8 mouse cellular contexts compared by ENCODE assay signal in the genomic region with DNA sequence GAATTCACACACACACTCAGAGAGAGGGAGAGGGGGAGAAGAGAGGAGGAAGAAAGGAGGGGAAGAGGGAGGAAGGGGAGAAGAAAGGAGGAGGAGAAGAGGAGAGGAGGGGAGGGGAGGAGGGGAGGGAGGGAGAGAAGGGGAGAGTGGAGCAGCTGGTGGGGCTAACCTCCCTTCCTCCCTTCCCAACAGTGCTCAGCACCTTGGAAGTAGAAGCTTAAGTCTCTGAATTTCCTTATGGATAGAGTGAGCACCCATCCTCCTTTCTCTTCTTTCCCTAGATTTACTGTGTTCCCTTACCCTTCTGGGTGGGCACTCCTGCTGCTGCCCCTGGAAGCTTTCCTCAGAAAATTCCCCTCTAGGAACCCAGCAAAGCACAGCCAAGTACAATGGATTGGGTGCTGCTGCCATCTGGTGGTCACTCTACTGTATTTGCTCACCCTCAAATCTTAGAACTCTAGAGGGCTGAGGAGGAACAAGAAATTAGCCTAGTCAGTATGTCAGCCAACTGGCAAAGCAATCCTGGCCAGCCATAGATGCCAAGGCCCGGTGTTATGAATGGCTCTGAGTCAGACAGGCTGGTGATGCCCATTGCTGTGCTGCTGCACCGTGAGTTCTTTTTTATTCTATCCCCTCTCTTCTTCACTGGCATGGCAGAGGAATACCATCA.
DNase-seq lines count a peak whose midpoint lies in the region; ATAC-seq lines count a peak whose summit lies in the region.
"Not testable (repeated sequence)": the region's sequence is repeated elsewhere in the genome, so short reads cannot be mapped to it uniquely, and the experiment has no call there.

No protein-coding gene starts in this region.

- H3K27me3 ChIP-seq in forebrain, embryonic 13.5 days; kidney, embryonic 15.5 days; liver, embryonic 13.5 days; midbrain, embryonic 12.5 days: not testable (repeated sequence)

- H3K27ac ChIP-seq in forebrain, embryonic 13.5 days; kidney, embryonic 15.5 days; liver, embryonic 13.5 days; midbrain, embryonic 12.5 days (replicated peaks): not testable (repeated sequence)

- H3K9ac ChIP-seq in forebrain, embryonic 13.5 days; kidney, embryonic 15.5 days; liver, embryonic 13.5 days; midbrain, embryonic 12.5 days (replicated peaks): not testable (repeated sequence)

- DNase-seq in adrenal gland, adult (ENCODE audit: inconsistent age in 2 of 2, low spot score in 1 of 2), result peak; percentile 28 to 47
- peak; percentile 60 for DNase-seq in cerebellum, adult 9-11 months
- not testable (repeated sequence) for DNase-seq in liver, embryonic 13.5 days
- DNase-seq in retina, postnatal 1 day, result peak; percentile 13

- H3K4me2 ChIP-seq in forebrain, embryonic 13.5 days; kidney, embryonic 15.5 days; liver, embryonic 13.5 days; midbrain, embryonic 12.5 days (replicated peaks): not testable (repeated sequence)

- H3K36me3 ChIP-seq in forebrain, embryonic 13.5 days (ENCODE audit: poor library complexity, severe bottlenecking); kidney, embryonic 15.5 days; liver, embryonic 13.5 days; midbrain, embryonic 12.5 days: not testable (repeated sequence)

- WGBS in forebrain, embryonic 13.5 days, result 25% methylated on average over 2 of the region's 2 CpGs
- WGBS in kidney, embryonic 15.5 days, result 39% methylated on average over 2 of the region's 2 CpGs
- 22% methylated on average over 2 of the region's 2 CpGs for WGBS in liver, embryonic 13.5 days (ENCODE audit: insufficient replicate concordance)
- 32% methylated on average over 2 of the region's 2 CpGs for WGBS in midbrain, embryonic 12.5 days

- peak; percentile 94 for ATAC-seq in forebrain, embryonic 13.5 days
- peak; percentile 90 to 94 for ATAC-seq in hematopoietic stem cell, adult 5-6 weeks (replicated peaks in 1 of 2; ENCODE audit: insufficient read depth in 1 of 2, low FRiP score in 2 of 2, low TSS enrichment in 1 of 2, low read depth in 1 of 2, poor library complexity in 2 of 2, severe bottlenecking in 2 of 2)
- peak; percentile 60; the same call in 1 of the 2 replicates for ATAC-seq in kidney, embryonic 15.5 days (replicated peaks; ENCODE audit: low FRiP score)
- peak; percentile 48; the same call in 1 of the 2 replicates for ATAC-seq in liver, embryonic 13.5 days (ENCODE audit: low read depth)
- peak; percentile 62 for ATAC-seq in midbrain, embryonic 12.5 days (ENCODE audit: low FRiP score, low read depth)

- not testable (repeated sequence) for H3K9me3 ChIP-seq in forebrain, embryonic 13.5 days (replicated peaks); kidney, embryonic 15.5 days (replicated peaks); liver, embryonic 13.5 days (replicated peaks); midbrain, embryonic 12.5 days

- H3K4me3 ChIP-seq in forebrain, embryonic 13.5 days; kidney, embryonic 15.5 days (replicated peaks); liver, embryonic 13.5 days (replicated peaks); midbrain, embryonic 12.5 days: not testable (repeated sequence)

- not testable (repeated sequence) for H3K4me1 ChIP-seq in forebrain, embryonic 13.5 days; kidney, embryonic 15.5 days; liver, embryonic 13.5 days (replicated peaks); midbrain, embryonic 12.5 days
